Mouse (Mus musculus): ENCODE data around the gene Olfr1134.
"Not testable (repeated sequence)": the region's sequence is repeated elsewhere in the genome, so short reads cannot be mapped to it uniquely, and the experiment has no call there.

Olfr1134 gene

DNA sequence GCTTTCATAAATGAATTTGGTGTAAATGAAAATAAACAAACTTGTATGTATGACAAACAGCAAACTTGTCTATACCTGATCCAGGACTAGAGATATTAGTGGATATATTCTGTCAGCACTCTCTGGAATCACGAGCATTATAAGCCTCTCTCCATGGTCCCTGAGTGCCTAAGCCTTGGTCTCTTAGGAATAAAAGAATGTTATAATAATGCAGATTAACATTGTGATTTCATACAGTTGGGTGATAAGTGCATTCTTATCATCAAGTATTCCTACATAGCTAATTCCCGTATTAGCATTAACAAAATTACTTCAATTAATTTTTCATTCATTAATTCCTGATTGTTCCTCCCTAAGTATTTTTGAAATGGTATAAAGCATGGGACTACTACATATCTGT, at the start of gene Olfr1134:
Gene Olfr1134 (minus strand): TSS at position 101 of the 400 bp plus-strand sequence.
- no peak for DNase-seq (ENCODE audit: low spot score in 2 of 2)

DNA sequence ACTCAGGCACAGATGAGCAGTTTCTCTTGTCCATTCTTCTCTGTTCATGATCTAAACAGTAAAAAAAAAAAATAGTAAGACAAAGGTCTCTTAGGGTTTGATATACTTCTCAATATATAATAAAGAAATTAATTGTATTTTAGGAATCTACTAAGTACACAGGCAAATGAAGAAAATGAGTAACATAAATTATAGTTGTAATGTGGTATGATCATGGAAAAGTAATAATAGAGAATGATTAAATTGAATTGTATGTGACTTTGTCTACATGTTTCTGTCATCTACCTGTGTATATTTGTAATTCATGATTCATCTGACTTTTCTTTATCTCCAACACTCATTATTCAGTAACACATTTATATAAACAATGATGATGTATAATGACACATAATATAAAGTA, 35.6 kb upstream of the Olfr1134 start, which contains the start of gene Olfr1136:
Gene Olfr1136 (minus strand): TSS at position 101 of the 400 bp plus-strand sequence.
- no peak for DNase-seq (ENCODE audit: low spot score in 2 of 2)

GRCm38 (mm10) chr2:87673564-87673963, 15.3 kb upstream of the Olfr1134 start, which contains the start of gene Olfr1135:
Gene Olfr1135, minus strand, starts transcription at chr2:87673664.
- no peak for DNase-seq (ENCODE audit: low spot score in 2 of 2)

DNA sequence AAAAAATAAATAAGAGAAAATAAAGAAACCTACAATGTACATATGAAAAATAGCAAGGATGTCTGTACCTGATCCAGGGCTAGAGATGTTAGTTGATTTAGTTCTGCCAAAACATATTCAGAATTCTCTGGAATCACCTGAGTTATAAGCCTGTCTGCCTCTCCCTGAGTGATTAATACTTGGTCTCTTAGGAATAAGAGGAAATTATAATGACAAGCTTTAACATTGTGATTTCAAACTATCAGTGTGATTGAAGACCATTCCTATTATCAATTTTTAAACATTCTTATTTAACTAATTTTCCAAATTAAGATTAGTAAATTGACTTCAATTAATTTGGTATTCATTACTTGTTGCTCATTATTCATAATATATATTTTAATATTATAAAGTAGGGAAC, 11.0 kb downstream of the Olfr1134 start, which contains the start of gene Olfr1133:
Gene Olfr1133 (minus strand): TSS at position 101 of the 400 bp plus-strand sequence.
- no peak for DNase-seq (ENCODE audit: low spot score in 2 of 2)

DNA sequence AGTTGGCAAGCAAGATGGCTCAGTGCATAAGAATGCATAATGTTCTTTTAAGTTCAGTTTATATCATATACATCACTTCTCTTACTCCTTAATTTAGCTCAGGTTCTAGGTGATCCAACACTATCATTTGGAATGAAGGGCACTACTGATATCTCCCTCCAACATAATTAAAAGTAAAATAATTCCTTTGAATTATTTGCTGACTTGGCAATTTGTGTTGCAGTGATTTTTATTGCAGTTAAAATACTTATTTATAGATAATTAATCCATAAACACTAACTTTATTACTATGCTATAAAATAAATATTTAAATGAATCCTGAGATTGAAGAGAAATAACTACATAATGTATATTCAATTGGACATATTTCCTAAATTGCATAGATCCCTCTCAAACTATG, 15.8 kb downstream of the Olfr1134 start:
- no peak for DNase-seq (ENCODE audit: low spot score in 2 of 2)

DNA sequence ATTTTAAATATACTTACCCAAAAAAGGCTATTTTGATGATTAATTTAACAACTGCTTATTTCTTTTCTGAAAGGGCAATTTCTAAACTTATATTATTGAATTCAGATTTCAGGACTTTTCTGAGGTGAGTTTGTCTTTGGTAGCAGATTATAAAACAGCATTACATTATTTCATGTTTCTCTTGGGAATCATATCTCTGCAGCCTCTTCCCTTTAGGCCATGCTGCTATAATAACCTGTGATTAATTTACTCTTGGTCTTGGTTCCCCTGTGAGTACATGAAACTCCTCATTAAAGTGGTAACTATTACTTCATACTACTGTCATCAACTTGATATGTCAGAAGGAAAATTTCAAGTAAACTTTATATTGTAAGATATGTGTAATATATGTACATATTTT, 20.8 kb downstream of the Olfr1134 start, which contains the start of gene Olfr1132:
Gene Olfr1132 (minus strand): TSS at position 101 of the 400 bp plus-strand sequence.
- no peak for DNase-seq (ENCODE audit: low spot score in 2 of 2)

DNA sequence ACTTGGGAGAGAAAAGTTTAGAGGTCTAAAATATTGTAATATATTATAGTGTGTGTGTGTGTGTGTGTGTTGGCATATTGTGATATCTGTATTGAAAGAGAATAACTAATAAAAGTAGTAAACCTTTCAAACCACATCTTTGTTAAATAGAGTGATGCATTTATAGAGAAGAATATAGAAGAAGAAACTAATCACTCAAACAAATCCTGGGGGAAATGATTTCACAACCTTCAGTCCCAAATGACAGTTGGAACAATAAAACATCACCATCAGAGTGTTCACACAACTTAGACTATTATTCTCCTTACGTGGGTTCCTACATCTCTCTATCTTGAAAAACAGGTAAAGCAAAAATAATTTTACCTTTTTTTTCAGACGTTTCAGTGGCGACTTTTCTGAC, 31.5 kb downstream of the Olfr1134 start, which contains the start of gene Olfr1131:
Gene Olfr1131 (plus strand): TSS at position 301 of the 400 bp plus-strand sequence.
- no peak for DNase-seq (ENCODE audit: low spot score in 2 of 2)

DNA sequence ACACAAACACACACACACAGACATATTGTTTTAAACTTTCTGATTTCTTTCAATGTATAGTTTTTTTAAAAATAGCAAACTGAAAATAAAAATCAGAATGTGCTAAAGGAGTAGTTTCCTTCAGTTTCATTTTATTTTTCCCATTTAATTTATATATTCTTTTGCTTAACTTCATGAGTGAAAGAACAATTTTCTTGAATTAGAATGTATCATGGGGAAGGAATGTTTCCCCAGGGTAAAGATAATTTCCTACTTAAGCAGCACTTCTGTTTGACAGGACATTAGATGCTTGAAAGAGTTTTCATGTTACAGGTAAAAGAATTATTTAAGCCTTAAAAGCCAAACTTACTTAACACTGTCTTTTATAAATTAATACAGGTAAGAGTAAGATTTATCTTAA, 52.3 kb downstream of the Olfr1134 start, which contains the start of gene Olfr1130:
Gene Olfr1130 (plus strand): TSS at position 301 of the 400 bp plus-strand sequence.
- DNase-seq (ENCODE audit: low spot score in 2 of 2): not testable (repeated sequence)

Data from cerebellum, postnatal 4 days (tissue).